Mouse (Mus musculus) mature B cell (primary cell): ENCODE measurements around the gene Olfr1201.

Source experiments
- in situ Hi-C: fragments of 300-500 bp; cut with MboI; formaldehyde crosslinking; loops from 2 replicates; pipeline ENCODE4 v1.14.3; 2019

Olfr1201 gene

DNA sequence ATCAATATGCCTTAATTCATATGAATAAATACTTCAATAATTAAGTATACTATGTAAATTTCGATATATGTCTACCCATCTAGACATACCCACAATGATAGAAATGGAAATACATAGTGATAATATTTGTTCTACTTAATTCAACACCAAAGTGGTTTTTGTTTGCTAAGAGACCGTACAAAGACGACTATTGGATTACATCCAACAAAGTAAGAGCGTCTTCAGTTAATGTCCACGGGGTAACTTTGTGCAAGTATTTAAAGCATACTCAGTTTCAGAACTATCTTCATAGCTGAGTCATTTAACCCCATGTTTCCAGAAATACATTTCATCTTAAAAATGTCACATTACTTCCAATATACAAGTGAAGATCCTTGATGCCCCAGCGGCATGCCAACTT is at the start of gene Olfr1201:
TSS of gene Olfr1201 (plus strand) at position 301 of the 400 bp plus-strand sequence.
- in situ Hi-C loops: no loop called here

DNA sequence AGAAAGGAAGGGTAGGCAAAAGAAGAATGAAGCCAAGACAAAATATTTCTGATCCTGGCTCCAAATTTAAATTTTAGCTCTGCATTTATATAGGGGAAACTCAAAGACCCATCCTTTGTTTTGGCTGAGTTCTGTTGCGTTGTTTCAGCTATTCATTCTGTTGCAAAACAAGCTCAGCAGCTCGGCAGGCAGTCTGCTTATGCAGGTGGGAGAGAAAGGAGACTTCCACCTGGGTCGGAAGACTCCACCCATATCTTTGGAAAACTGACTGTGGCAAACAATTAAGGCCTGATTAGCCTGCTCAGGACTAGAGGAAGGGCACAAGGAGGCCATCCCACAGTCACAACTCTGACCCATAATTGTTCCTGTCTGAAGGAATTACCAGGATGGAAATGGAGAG is 49.5 kb upstream of the Olfr1201 start:
- in situ Hi-C loops: no loop called here

DNA sequence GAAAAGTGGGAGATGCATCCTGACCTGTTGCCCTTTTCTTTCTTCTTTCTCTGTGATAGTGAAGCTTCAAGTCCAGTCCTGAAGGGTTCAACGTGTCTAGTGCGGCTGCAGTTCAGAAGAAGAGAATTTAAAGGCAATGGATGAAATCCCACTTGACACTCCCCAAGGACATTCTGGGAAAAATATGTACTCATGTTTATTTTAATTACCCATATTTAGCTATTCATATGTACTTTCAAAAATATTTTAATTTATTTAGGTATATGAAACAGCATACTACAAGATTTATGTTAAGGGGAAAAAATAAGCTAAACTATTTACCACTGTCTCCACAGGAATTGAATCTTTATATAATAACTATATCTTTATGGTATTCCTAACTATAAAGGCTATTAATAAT is 41.6 kb upstream of the Olfr1201 start, which contains the start of gene Olfr1198:
TSS of gene Olfr1198 (minus strand) at position 101 of the 400 bp plus-strand sequence.
- in situ Hi-C loops: no loop called here

DNA sequence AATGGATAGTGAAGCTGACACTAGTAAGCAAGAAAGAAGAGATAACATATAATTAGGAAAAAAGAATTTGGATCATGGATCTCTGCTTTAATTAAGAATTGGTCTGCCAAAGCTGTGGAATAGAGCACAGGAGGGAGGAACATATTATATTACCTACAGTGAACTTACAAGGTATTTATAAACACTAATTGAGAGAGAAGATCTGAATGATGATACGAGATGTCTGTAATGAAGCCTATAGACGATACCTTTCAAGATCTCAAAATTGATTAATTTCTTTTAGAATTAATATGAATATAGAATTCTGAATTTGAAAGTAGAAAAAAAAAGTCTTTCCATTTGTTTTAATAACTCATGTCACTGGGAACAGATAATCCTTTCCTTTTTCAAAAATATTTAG is 32.5 kb upstream of the Olfr1201 start, which contains the start of gene Olfr1199:
TSS of gene Olfr1199 (minus strand) at position 101 of the 400 bp plus-strand sequence.
- in situ Hi-C loops: no loop called here

DNA sequence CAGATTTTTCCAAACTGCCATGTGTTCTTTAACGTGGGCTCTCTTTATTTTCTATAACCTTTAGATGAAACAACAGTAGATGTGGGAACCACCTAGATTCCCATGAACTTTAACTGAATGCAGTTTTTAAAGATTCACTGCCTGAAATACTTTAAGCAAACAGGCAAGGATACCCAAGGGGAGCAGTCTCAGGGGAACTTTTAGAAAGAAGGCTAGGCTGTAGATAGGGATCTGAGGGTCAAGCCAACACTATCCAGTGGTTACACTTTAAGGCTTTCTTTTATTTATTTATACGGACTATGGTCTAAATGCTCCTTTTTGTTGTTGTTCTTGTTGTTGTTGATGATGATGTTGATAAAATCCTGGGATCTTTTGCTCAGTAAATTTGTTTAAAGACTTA is 22.4 kb upstream of the Olfr1201 start, which contains the start of gene Olfr1200:
TSS of gene Olfr1200 (minus strand) at position 101 of the 400 bp plus-strand sequence.
- in situ Hi-C loops: no loop called here

DNA sequence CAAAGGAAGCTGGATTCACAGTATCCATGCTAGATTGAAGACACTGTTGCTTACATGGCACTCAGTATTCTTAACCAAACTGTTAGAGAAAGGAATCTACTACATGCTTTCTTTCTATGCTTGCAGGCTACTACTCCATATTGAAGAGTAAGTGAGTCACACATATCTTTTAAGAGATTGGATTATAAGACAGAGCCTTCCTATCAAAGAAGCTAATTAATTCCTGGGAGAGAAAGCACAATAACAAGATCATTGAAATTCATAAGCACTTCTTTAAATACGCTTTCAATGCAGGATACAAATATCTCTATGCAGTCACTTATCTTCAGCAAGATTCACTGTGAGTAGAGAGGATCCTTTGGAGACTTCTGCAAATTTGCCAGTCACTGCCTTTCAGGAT is 21.4 kb downstream of the Olfr1201 start, which contains the start of gene Olfr1202:
TSS of gene Olfr1202 (plus strand) at position 301 of the 400 bp plus-strand sequence.
- in situ Hi-C loops: no loop called here

DNA sequence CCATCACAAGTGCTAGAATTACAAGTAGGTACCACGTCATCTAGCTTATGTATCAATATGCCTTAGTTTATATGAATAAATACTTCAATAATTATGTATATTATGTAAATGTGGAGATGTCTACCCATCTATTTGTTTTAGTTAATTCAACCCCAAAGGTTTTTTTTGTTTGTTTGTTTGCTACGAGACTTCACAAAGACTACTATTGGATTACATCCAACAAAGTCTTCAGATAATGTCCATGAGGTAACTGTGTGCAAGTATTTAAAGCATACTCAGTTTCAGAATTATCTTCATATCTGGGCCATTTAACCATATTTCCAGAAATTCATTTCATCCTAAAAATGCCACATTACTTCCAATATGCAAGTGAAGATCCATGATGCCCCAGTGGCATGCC is 36.6 kb downstream of the Olfr1201 start, which contains the start of gene Olfr1205:
TSS of gene Olfr1205 (plus strand) at position 301 of the 400 bp plus-strand sequence.
- in situ Hi-C loops: no loop called here

DNA sequence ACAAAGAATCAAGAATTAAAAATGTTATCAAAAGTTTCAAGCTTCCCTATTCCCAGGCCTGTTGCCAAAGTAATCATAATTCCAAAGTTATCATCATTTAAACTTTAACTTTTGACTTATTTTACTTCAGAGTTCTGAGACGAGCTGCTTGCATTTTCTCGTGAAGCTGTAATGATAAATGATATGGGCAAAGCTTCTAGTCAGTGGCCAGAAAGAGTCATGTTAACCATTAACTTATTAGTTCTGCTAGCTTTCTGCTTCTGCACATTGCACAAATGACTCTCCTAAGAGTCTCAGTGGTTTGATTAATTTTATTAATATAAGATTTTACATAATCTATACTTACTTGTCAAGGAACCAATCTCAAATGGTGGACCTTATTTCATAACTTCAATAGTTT is 45.6 kb downstream of the Olfr1201 start:
- in situ Hi-C loops: no loop called here
